Mouse (Mus musculus) layer of hippocampus, postnatal 25 days (tissue): ENCODE results near the gene Cenpu. TPM values are rescaled to one million over a fixed set of nuclear protein-coding genes. Genes with fewer than 3 reads are reported as not detected.
"Not testable (repeated sequence)": the region's sequence is repeated elsewhere in the genome, so short reads cannot be mapped to it uniquely, and the experiment has no call there.

Source experiments
- DNase-seq, 2 experiments: peaks; one replicate each; pipeline ENCODE4 v3.0.0; 2022; ENCODE audit warnings: mixed read lengths in 2 of 2, low spot score in 1 of 2; ENCODE audit errors: extremely low spot score in 1 of 2
- total RNA-seq, 2 experiments: library from RNA; stranded (reverse); gene quantifications; 2 replicates each; pipeline ENCODE4 v1.2.3; 2021

The Cenpu gene
- total RNA-seq, 2 experiments from 2014 or later = 1.9 to 2.3 TPM

- DNase-seq = no peak
Measured at GRCm38 (mm10) chr8:46547245-46547644, 4.6 kb upstream of the Cenpu start.

- DNase-seq = no peak
Measured at GRCm38 (mm10) chr8:46550058-46550457, 1.8 kb upstream of the Cenpu start.

- no peak for DNase-seq
Measured at GRCm38 (mm10) chr8:46551029-46551428, 799 bp upstream of the Cenpu start.

GRCm38 (mm10) chr8:46552441-46552765 is 575 bp downstream of the Cenpu start:
- DNase-seq = no peak

GRCm38 (mm10) chr8:46559428-46559827 is 7.6 kb downstream of the Cenpu start:
- peak in 1 of 2 experiments; percentile 41 for DNase-seq

- DNase-seq = no peak
Measured at GRCm38 (mm10) chr8:46562333-46562732, 10.5 kb downstream of the Cenpu start.

GRCm38 (mm10) chr8:46566914-46567529 is 15.2 kb downstream of the Cenpu start:
- DNase-seq = peak; percentile 46 to 65

GRCm38 (mm10) chr8:46567946-46568345 is 16.1 kb downstream of the Cenpu start:
- DNase-seq = no peak

GRCm38 (mm10) chr8:46568942-46569341 is 17.1 kb downstream of the Cenpu start:
- DNase-seq = no peak

- no peak for DNase-seq
Measured at GRCm38 (mm10) chr8:46569659-46570441, 18.0 kb downstream of the Cenpu start.

- DNase-seq = no peak
Measured at GRCm38 (mm10) chr8:46570673-46571072, 18.8 kb downstream of the Cenpu start.

GRCm38 (mm10) chr8:46573446-46573845 is 21.6 kb downstream of the Cenpu start:
- DNase-seq = no peak

GRCm38 (mm10) chr8:46573964-46574363 is 22.1 kb downstream of the Cenpu start:
- no peak for DNase-seq

- DNase-seq = no peak
Measured at GRCm38 (mm10) chr8:46578794-46579193, 27.0 kb downstream of the Cenpu start.

GRCm38 (mm10) chr8:46584328-46584727 is 32.5 kb downstream of the Cenpu start:
- DNase-seq = not testable (repeated sequence)

- no peak for DNase-seq
Measured at GRCm38 (mm10) chr8:46585576-46585975, 33.7 kb downstream of the Cenpu start.

GRCm38 (mm10) chr8:46587911-46588310 is 36.1 kb downstream of the Cenpu start:
- no peak for DNase-seq

GRCm38 (mm10) chr8:46588663-46589062 is 36.8 kb downstream of the Cenpu start:
- DNase-seq = no peak

- DNase-seq = no peak
Measured at GRCm38 (mm10) chr8:46593067-46593466, 41.2 kb downstream of the Cenpu start.

GRCm38 (mm10) chr8:46593772-46594171 is 41.9 kb downstream of the Cenpu start:
- no peak for DNase-seq

- DNase-seq = no peak
Measured at GRCm38 (mm10) chr8:46595593-46595992, 43.8 kb downstream of the Cenpu start.

GRCm38 (mm10) chr8:46596530-46596929 is 44.7 kb downstream of the Cenpu start:
- DNase-seq = no peak
